Mouse (Mus musculus) urinary bladder, postnatal 4 days (tissue): ENCODE data around the gene Reep3.
A peak's percentile ranks its signal among the peaks of the same experiment; 100 is the strongest.

ENCODE experiments used
- DNase-seq, 2 experiments: peaks; one replicate each; pipeline ENCODE4 v3.0.0; 2021 to 2022; ENCODE audit warnings: low spot score in 2 of 2

The Reep3 gene

GRCm38 (mm10) chr10:67111044-67111798, 14.5 kb upstream of the Reep3 start:
- no peak for DNase-seq

GRCm38 (mm10) chr10:67109635-67110034, 12.9 kb upstream of the Reep3 start:
- DNase-seq = no peak

DNA sequence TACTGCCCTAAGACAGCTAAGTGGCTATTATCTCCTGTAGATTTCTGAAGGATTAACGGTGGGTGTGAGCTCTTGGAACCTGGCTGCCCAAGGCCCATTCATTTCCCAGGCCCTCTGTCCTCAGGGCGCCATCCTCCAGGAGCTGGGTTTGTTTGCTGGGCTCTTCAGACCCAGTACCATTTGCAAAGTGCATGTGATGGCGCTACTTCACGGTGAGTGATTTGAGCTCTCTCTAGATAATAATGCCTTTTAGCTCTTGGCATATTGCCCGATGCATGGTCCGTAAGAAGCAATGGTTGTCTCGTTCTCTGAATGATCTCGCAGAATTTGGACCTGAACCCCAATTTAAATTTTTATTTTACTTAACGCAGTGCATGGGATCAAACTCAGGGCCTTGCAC, 11.4 kb upstream of the Reep3 start:
- no peak for DNase-seq

- no peak for DNase-seq
Observed at GRCm38 (mm10) chr10:67107017-67107761, 10.4 kb upstream of the Reep3 start.

DNA sequence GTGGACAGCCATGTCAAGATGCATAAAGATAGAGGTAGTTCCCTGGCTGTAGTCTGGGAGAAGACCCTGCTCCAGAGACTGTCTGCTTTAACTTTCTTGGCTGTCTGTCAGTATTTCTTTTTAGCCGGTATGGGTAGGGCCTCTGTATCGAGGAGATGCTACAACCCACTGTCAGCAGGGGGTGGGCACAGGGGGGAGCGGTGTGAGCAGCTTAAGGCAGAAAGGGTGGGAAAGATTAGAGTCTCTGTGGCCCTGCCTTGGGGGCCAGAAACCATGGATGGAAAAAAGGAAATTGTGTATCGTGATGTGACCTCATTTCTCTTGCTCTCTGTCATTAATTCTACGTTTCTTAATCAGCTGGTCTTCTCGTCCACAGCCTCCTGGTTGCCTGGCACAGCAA, 9.7 kb upstream of the Reep3 start:
- DNase-seq = no peak

- DNase-seq = no peak
Observed at GRCm38 (mm10) chr10:67105331-67106217, 8.8 kb upstream of the Reep3 start.

DNA sequence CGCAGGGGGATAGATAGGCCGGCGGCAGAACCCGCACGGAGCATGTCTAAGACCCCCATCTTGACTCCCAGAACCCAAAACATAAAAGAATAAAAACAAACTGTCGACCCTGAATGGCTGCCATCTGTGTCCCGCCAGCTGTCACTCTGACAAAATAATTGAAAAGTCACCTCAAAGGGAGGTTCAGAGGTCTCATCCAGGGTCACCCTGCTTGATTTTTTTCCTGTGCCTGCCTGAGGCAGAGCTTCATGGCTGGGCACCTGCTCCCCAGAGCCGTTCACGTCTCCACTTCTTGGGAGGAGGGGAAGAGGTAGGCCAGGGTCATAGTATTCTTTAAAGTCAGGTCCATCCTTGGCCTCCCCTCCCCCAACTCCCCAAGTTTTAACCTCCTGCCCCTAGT, 7.8 kb upstream of the Reep3 start:
- DNase-seq = no peak

DNA sequence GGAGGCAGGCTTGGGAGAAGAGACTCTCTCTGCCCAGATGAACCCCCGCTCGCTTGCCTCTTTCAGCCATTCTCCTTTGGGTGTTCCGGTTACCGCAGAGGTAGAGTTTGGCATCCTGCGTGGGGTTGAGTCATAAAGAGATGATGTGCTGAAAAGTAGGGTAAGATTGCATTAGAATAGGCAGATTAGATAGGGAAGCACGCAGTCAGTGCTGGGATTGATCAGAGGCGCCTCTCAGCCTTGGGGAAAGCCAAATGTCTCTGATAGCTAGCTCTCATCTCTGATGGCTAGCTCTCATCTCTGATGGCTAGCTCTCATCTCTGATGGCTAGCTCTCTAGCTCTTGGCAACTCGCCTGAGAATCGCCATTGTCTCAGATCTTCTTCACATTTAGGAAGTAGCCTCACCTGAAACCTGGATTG, 4.1 kb upstream of the Reep3 start:
- DNase-seq = no peak

DNA sequence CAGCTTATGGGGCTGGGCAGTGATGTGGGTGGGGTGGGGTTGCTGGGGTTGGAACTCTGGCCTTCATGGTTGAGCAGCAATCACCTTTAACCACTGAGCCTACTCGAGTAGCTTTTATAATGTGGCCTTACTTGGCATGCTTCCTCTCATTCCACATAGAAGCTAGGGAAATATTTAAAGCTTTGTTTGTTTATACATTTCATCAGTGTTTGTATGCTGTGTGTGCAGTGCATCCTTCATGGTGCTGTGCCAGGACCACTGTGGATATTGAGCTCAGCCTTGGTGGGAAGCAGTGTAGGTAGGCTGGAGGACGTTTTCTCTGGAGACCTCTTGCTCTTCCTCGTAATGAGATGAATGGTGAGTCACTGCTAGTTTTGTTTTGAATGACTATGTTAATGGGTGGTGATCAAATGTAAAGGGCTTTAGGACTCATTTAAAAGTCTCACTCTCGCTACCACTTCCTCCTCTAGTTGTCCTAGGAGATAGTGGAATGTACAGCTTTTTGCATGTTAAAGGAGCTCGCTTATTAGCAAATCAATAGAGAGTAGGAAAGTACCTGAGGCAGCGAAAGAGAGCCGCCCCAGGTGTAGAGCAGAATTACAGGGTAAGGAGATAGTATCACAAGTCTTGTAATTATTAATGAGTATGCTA, 3.4 kb upstream of the Reep3 start:
- DNase-seq = no peak

GRCm38 (mm10) chr10:67099183-67099929, 2.6 kb upstream of the Reep3 start:
- DNase-seq = no peak

DNA sequence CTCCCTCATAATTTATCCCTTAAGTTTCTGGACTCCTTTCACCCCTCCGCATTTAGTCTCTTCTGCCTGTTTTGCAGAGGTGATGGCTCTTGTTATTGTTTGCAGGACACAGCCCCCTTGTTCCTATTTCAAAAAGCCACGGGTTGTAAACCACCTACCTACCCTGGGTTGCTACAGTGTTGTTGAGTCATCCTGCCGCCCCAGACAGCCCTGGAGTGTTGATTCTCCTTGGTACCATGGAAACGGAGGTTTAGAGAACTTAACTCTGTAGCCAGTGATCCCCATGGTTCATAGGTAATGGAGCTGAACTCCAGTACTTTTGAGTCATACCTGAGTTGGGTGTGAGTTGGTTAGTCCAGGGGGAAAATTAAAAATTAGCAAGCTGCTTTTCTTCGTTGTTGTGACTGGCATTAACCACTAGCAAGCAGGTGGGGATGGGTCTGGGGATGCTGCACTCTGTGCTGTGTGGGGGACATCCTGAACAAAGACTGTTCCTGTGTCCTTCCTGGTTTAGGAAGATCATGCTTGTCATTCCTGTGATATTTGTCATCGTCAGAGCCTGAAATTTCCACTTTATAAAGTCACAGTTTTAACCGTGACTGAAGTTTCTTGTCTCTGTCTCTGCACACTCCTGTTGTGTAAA, 1.8 kb upstream of the Reep3 start:
- DNase-seq = no peak

GRCm38 (mm10) chr10:67097437-67098150, 849 bp upstream of the Reep3 start:
- DNase-seq = no peak

- peak; percentile 72 to 75 for DNase-seq
Observed at GRCm38 (mm10) chr10:67095798-67096620, 736 bp downstream of the Reep3 start, which contains the start of gene Jmjd1c. Gene Jmjd1c, plus strand, starts transcription at chr10:67096125.

DNA sequence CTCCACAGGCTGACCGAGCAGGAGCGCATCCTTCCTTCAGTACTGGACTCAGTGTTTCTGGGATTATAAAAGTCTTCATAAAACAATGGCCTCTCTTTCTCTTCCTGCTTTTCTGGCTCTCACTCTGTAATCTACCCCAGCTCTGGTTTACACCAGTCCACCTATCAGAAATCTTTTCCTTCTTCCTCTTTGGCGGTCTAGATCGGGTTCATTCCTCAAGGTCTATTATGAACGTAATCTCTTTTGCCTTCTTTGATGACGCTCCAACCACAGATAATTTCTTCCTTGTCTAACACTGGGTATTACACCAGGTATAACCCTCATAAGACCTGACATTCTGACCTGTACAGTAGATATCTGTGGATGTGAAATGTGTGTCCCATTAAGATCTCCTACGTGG, 1.8 kb downstream of the Reep3 start:
- DNase-seq = no peak

GRCm38 (mm10) chr10:67090611-67091010, 6.1 kb downstream of the Reep3 start:
- DNase-seq = no peak

DNA sequence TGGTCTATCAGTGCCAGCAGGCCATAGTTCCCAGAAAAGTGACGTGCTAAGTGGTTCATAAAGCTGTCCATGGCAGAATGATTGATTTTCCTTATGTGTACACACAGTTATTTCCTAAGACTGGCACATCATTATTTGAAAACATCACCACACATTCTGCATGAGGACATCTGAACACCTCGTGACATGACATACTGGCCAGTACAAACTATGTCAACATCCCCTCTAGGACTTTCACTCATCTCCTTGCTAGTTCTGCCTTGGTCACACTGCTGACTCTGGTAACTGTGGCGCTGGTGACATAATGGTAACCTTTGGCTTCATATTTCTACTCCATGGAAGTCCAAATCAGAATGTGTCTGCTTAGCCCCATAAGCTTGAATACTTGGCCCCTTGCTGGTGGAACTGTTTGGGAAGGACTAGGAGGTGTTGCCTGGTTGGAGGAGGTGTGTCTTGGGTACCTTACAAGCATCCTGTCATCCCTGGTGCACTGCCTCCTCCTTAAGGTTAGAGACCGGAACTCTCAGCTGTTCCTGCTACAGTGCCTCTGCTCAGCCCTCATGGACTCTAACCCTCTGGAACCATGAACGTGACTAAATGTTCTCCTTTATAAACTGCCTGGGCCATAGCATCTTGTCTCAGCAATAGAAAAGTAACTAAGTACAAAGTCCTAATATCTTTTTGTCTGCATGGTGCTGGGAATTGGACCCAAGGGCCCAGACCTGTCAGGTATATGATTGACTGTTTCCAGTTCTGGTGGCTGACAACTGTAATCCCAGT, 9.1 kb downstream of the Reep3 start:
- no peak for DNase-seq

GRCm38 (mm10) chr10:67085916-67086315, 10.8 kb downstream of the Reep3 start:
- DNase-seq = no peak

- DNase-seq = no peak
Observed at GRCm38 (mm10) chr10:67085124-67085523, 11.6 kb downstream of the Reep3 start.
